Mouse (Mus musculus) adrenal gland, postnatal 25 days (tissue): Measurements from ENCODE around the gene Eif3i. TPM values are rescaled to one million over a fixed set of nuclear protein-coding genes. Genes with fewer than 3 reads are reported as not detected.

ENCODE experiments used
- DNase-seq: peaks from one replicate; pipeline ENCODE4 v3.0.0; 2021; ENCODE audit warnings: mixed read lengths
- total RNA-seq: library from RNA; stranded (reverse); gene quantifications from 2 replicates; pipeline ENCODE4 v1.2.3, GENCODE M21; 2021

Eif3i gene
- total RNA-seq, 1 experiment from 2014 or later, result 171 TPM

- DNase-seq, result peak; percentile 97
Measured at GRCm38 (mm10) chr4:129618786-129619691, 18.6 kb upstream of the Eif3i start, which contains the start of gene Iqcc. Gene Iqcc, minus strand, starts transcription at chr4:129619099.

- DNase-seq, result no peak
Measured at GRCm38 (mm10) chr4:129618031-129618430, 17.6 kb upstream of the Eif3i start.

- DNase-seq, result no peak
Measured at GRCm38 (mm10) chr4:129617121-129617641, 16.7 kb upstream of the Eif3i start.

GRCm38 (mm10) chr4:129616631-129617030, 16.2 kb upstream of the Eif3i start:
- no peak for DNase-seq

- DNase-seq, result no peak
Measured at GRCm38 (mm10) chr4:129615801-129616290, 15.4 kb upstream of the Eif3i start.

- no peak for DNase-seq
Measured at GRCm38 (mm10) chr4:129614093-129614492, 13.6 kb upstream of the Eif3i start, which contains the start of gene Dcdc2b. Gene Dcdc2b, minus strand, starts transcription at chr4:129614257.

- DNase-seq, result no peak
Measured at GRCm38 (mm10) chr4:129610472-129610871, 10.0 kb upstream of the Eif3i start.

- no peak for DNase-seq
Measured at GRCm38 (mm10) chr4:129610026-129610425, 9.6 kb upstream of the Eif3i start.

GRCm38 (mm10) chr4:129609139-129609631, 8.7 kb upstream of the Eif3i start:
- no peak for DNase-seq

GRCm38 (mm10) chr4:129608426-129609025, 8.1 kb upstream of the Eif3i start:
- peak; percentile 69 for DNase-seq

- DNase-seq, result no peak
Measured at GRCm38 (mm10) chr4:129588865-129589264, 11.6 kb downstream of the Eif3i start.

- no peak for DNase-seq
Measured at GRCm38 (mm10) chr4:129586943-129587342, 13.5 kb downstream of the Eif3i start.

GRCm38 (mm10) chr4:129585773-129586172, 14.7 kb downstream of the Eif3i start:
- no peak for DNase-seq

GRCm38 (mm10) chr4:129584884-129585608, 15.4 kb downstream of the Eif3i start:
- peak; percentile 90 for DNase-seq

GRCm38 (mm10) chr4:129584370-129584769, 16.1 kb downstream of the Eif3i start:
- DNase-seq, result no peak

- no peak for DNase-seq
Measured at GRCm38 (mm10) chr4:129582251-129582650, 18.2 kb downstream of the Eif3i start.

GRCm38 (mm10) chr4:129580347-129580746, 20.1 kb downstream of the Eif3i start:
- DNase-seq, result no peak

- peak; percentile 27 for DNase-seq
Measured at GRCm38 (mm10) chr4:129578466-129578865, 22.0 kb downstream of the Eif3i start, which contains the start of gene Fam167b. Gene Fam167b, minus strand, starts transcription at chr4:129578549.

GRCm38 (mm10) chr4:129577688-129578087, 22.8 kb downstream of the Eif3i start:
- DNase-seq, result no peak

- peak; percentile 79 for DNase-seq
Measured at GRCm38 (mm10) chr4:129576863-129577491, 23.5 kb downstream of the Eif3i start.

- no peak for DNase-seq
Measured at GRCm38 (mm10) chr4:129575171-129575844, 25.1 kb downstream of the Eif3i start.
